Mouse (Mus musculus) retina, adult 2 months (tissue): ENCODE data around the gene Dnajc19.
"Not testable (repeated sequence)": the region's sequence is repeated elsewhere in the genome, so short reads cannot be mapped to it uniquely, and the experiment has no call there.

Experiments
- DNase-seq: peaks from one replicate; pipeline ENCODE4 v3.0.0-alpha.2; 2012; ENCODE audit warnings: low read depth, low spot score

Dnajc19 gene

DNA sequence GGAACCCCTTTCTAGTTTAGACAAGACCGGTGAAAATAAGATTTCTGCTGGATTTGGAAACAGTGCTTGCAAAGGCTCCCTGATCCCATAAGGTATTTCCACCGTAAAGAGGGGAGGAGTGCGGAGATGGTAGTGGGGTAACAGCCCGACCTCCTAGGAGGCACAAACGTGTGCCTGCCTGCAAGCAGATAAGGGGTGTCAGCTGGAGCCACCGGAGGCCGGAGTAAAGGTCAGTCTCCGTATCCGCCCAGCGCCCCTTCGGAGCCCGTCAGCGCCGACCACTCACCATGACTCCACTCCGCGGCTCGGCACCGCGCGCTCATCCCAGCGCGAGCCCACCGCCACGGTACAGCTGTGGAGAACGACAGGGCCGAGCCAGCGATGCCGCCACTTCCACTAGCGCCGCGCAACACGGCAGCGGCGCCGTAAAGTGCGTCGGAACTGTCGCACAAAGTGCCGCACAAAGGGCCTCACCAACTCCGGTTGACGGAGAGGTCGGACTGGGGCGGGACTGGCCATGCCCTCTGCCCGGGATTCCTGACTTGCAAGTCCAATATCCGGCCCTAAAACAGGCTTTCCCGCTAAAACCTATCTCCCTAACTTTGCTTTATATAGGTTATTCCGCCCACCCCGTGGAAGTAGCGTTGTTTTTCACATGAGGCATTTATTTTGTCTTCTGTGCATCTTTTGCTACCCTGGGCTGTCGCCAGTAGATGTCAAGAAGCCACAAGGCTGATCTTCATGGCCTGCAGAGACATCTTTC lies at the start of gene Dnajc19:
Gene Dnajc19 (minus strand): TSS at position 422 of the 763 bp plus-strand sequence.
- peak; percentile 83 for DNase-seq

DNA sequence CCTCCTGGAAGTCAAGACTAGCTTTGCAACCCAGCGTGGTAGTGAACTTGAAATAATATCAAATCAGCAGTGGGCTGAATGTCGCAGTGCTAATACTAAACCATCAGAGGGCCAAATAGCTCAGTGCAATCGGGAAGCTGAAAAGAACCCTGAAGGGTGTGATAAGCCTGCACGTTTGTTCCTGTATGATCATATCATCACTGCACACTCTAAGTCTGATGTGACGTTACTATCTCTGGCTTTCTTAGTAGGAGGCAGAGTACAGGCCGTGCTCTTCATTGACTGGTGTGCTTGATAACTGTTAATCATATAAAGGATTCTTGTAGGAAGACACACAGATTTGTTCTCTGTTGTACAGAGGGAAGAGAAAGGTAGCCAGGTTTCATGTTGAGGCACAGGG lies 48.8 kb upstream of the Dnajc19 start:
- DNase-seq: no peak

DNA sequence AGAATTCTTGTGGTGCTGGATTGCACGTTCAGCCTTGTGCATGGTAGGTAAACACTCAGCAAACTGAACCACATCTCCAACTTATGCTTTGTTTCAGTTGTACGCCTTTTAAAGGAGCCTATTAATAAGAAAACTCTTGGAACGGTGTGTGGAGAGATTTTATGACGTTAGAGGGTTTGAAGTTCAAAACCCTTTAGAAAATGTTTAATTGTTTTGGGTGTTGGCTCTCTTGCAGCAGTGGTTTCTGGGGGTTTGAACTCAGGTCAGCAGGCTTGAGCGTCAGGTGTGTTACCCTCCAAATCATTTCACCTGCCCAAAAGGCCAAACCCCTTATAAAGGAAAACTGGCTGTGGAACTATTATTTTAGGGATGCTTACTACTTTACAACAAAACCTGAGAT lies 40.2 kb upstream of the Dnajc19 start:
- no peak for DNase-seq

DNA sequence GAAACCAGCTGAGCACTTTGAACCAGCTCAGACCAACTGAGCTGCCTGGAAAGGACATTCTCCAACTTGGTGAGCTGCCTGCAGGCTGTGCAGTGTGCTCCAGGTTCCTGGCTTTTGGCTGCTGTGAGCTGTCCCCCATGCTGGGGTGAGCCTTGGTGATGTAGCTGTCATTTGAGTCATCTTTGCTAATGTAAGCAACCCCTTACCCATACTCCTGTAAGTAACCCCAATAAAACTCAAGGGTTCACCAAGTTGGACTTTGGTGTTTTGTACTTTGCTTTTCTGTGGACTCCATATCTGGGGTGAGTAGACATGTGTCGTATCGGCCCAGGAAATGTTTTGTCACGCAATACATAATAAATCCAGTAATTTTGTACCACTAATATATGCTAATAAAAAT lies 39.7 kb upstream of the Dnajc19 start:
- no peak for DNase-seq

DNA sequence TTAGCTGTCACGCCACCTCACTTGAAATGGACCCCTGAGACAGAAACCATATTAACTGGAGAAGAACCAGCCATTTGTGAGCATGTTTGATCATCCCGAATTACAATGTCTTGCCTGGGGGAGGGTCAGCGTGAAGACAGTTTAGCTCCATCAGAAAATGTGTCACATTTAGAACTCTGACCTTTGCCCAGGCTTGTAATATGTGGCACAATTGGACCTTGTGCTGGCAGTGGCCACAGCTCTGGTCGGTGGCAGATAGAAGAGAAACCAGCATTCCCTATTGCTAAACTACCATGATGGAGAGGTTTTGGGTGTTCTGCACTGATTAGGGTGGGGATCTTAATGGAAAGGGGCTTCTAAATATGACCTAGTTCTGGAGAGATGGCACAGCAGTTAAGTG lies 38.7 kb upstream of the Dnajc19 start:
- DNase-seq: no peak

DNA sequence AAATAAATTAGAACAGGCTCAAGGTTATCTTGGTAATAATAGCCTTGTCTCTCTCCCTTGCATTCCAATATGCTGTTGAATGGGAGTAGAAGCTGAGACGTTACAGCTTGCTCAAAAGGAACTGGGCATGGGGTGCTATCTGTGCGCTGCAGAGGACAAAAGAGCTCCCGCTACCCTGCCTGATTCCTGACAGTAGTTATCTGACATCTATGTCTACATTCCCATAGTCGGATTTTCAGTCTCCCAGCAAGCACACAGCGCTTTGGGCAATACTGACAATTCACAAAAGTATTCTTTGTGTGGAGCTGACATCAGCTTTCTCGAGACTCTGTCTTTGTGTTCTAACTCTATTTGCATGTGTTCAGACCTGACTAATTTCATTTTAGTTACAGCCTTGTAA lies 34.7 kb upstream of the Dnajc19 start:
- DNase-seq: no peak

DNA sequence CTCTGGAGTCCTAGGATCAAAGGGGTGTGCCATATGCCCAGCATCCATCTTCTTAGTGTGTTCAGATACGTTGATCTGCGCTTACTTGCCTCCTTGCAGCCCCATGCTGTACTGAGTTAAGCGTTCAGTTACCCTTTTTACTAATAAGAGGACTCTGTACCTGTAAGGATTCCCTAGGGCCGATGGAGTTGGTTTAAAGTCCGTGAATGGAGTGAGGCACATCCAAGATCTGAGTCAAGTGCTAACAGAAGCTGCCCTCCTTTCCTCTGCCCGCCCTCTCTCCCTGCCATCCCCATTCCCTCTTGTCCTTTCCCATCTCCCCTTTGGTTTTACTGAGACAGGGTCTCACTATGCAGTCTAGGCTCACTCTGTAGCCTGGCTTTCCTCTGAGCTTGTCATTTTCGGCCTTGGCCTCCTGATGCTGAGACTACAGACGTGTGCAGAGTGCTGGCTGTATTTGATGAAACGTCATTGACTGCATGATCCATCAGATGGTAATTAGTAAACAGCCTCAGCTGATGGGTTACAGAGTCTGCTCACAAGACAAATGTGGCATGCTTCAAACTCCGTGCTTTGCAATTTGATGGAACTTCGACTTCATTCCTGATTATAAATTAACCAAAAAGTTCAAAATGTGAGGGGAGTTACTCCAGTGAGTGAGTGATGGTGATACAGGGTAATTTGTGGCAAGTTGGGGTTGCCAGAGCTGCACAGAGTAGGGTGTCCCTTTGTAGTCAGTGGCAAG lies 31.0 kb upstream of the Dnajc19 start:
- DNase-seq: no peak

DNA sequence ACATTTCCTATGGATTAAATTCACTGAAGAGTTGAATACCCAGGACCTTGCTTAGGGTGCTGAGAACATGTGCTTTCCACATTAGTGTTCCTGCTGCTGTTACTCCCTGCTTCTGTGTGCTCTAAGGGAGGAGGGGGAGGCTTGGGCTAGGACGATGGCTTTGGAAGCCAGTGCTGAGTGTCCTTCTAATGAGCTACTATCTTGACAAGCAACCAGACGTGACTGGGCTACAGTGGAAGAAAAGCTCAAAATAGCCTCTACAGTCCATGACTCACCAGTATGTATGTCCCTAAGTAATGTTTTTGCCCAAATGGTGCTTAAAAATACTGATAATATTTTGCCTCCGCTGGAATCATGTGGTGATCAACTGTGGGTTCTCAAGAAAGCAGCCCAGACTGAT lies 26.5 kb upstream of the Dnajc19 start:
- no peak for DNase-seq

DNA sequence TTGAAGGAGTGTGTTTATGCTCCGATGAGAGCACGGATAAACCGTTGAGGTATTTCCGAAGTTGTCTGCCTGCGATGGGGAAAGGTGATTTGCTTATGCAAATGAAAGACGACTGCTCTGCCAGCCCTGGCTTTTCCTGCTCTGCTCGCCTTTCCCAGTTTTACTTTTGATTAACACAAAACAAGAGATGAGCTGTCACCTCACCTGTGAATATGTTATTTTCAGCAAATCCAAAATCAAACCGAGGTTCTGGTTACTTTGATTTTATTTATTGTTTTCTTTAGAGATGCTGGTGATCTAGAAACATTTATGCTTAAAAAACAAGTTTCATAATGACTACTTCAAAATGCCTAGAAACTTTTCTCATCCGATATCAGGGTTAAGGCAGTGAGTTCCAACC lies 25.3 kb upstream of the Dnajc19 start:
- no peak for DNase-seq

DNA sequence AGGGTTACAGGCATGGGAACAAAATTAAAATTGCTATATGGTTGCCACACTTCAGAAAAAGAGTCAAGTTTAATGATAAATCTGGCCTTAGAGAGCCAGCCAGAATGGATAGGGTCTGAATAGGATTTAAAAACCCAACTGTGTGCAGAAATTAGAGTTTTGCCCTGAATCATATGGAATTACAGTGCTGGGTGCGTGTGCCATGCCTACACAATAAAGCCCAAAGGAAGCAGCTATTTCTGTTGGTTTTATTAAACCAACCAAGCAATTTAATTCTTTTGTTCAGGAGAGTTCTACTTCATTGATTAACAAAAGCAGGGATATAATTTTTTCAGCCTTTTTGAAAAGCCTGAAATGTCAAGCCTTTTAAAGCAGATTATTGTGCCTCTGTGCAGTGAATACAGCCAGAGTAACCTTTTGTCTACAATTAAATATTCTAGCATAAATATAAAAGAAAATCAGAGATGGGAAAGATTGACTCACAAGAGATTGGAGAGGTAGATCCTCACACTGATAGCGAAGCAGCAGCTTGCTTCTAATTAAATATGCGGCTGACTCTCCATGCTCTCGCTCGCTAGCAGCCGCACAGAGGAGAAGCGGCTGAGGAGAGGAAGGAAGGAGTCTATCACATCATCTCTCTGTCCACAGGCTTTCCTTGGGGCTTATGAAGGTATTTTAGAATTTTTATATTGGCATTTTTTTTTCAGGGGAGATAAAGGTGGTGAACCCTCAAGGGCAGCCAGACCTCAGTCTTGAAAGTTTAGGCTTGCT lies 23.0 kb upstream of the Dnajc19 start:
- no peak for DNase-seq

DNA sequence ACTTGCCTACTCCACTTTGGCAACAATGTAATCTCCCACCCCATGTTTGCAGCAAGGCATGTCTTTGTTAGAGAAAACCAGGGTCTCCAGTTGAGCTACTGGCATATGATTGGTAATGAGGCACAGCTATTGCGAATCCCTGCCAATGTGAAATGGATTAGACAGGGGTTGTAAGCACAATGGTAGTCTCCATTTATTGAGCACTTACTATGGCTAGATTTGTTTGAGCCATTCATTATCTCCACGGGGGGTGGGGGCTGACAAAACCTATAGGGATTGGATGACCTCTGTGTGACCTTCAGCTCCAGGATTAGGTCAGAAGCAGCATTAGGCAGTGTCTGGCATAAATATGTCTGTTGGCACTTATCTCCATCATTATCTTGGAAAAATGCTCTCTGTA lies 21.8 kb upstream of the Dnajc19 start:
- DNase-seq: no peak

DNA sequence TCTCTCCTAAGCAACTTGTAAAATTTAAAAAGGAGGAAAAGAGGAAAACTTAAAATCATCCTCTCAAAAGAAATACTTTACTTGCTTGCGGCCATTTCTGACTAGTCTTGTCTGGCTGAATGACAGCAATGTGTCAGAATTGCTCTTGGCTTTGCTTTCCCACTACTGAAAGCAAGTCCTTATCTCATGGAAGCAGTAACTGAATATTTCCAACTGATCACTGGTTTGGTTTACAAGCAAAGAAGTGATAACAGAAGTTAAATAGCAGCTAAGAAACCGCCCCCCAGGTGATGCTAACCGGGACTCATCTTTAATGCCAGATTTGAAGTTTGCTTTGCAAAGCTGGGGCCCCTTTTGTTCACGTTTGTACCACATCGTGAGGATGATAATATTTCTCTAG lies 2.5 kb upstream of the Dnajc19 start:
- DNase-seq: no peak

DNA sequence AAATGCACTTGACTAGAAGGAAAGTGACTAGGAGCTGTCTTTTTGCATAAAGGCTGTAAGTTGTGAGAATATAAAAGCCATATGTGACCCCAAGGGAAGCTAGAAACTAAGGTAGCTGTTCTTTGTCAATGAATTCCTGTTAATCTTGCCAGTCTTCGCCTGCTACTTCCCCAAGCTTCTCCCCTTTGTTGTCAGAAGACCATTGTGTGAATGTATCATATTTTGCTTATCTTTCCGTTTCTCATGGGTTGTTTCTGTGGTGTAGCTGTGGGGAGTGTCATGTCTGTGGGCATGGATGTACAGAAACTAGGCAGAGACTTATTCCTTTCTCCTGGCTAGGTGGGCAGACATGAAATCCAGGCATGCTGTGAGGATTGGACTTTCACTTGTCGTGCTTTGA lies 808 bp upstream of the Dnajc19 start:
- DNase-seq: no peak

DNA sequence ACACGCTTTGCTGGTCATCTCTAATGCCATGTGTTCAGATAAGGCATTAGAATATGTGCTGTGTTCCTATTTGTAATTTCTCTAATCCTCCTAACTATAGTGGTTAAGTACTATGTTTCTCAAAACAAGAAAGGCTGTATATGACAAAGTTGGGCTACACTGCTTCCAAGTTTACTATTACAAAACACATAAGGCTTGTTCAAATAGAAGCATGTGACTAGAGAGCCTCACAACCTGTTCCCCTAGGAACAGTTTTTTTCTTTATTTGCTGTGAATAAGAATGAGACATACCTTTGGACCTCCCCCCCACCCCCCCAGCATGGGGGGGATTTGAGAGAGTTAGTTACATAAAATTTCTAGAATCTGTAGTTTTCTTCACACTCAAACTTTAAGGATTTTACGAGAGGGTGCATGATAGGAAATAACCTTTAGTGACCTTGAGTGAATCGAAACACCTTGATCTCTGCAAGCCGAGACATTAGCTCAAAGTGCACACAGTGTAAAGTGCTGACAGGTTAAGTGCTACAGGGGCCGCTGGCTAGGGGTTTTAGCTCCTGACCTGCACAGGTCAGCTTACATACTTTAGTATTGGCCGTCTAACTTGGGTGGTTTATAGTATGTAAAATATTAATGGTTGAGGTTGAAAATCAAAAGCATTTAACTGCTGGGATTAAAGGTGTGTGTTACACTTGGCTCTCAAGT lies 4.9 kb downstream of the Dnajc19 start:
- DNase-seq: no peak

DNA sequence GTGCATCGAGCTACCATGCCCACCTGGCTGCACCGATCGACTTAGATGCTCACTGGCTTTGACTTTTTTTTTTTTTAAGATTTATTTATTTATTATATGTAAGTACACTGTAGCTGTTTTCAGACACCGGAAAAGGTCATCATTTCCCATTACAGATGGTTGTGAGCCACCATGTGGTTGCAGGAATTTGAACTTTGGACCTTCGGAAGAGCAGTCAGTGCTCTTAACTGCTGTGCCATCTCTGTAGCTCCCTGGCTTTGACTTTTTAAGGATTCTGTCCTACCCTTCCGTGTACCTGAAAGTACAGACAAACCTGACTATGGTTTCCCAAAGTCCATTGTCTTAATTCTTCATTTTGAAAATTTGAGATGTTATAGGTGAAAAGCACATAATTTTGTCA lies 8.4 kb downstream of the Dnajc19 start:
- DNase-seq: no peak

DNA sequence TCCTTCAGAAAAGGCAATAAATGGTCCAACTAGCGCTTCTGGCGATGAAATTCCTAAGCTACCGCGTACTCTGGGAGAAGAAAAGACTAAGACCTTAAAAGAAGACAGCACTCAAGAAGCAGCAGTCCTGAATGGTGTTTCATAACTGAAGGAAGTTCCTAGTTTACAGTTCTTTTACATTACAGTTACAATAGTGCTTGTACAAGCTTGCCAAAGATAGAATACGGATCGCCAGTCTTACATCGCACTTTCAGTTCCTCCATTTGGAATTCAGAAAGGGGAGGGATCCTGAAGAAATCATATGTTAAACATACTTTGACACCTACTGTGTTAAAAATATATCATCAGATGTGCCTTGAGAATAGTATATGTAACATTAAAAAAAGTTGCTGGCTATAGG lies 12.2 kb downstream of the Dnajc19 start:
- DNase-seq: not testable (repeated sequence)

DNA sequence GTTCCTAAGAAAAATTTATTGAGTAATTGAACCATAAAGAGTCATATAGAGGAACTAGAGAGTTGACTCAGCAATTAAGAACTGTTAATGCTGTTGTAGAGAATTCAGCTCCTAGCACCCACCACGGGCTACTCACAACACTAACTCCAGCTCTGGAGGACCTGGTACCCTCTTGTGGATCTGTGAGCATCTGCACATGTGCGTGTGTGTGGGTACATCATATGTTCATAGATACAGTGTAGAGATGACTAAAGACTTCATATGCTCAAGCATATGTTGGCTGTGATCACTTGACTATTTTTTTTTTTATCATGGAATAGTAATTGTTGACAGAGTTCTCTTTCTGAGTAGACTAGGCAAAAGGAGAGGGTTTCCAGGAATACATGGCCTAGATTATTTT lies 18.8 kb downstream of the Dnajc19 start:
- no peak for DNase-seq

DNA sequence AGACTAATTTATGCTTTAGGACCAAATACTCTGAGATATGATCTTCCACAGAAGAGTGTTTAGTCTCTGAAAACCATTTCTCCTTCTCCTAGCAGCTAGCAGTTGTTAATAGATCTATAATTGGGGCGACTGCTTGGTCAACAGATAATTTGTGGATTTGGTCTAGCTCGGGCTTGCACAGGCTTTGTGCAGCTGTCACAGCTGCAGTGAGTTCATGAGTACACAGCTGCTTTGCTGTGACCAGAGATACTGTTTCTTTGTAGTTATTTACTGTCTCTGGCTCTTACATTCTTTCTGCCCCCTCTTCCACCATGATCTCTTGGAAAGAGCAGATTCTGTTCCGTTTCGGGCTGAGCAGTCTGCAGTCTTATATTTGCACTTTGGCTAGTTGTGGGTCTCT lies 39.1 kb downstream of the Dnajc19 start:
- no peak for DNase-seq

DNA sequence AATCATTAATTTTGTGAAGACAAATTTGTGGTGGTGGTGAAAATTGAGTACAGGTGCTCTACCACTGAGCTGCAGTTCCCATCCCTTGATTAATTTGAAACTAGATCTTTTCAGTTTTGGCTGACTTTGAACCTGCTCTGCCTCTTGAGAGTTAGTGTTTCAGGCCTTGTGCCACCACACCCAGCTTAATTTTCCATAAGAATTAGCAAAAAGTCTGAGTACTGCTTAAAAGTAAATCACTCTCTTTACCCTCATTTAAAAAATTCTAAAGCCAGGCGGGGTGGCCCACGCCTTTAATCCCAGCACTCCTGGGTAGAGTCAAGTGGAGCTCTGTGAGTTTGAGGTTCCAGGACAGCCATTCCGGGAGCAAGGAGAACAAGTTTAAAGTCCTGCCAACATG lies 45.4 kb downstream of the Dnajc19 start:
- DNase-seq: no peak

DNA sequence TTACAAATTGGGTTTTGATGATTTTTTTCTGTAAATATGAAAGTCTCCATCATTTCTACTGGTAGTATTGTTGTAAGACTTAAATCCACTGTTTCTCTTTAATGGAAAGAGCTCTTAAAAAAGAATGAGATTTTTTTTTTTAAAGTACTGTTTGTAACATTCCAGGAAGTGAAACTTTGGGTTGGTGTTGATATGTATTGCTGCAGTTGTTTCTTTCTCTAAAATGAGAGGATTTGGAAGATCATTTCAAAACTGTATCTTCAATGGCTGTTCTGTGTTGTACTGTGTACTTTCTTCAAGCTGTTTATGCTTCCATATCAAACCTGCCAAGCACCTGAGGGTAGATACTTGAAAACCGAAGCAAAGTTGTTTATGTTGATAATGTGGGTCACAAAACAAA lies 46.3 kb downstream of the Dnajc19 start:
- no peak for DNase-seq

DNA sequence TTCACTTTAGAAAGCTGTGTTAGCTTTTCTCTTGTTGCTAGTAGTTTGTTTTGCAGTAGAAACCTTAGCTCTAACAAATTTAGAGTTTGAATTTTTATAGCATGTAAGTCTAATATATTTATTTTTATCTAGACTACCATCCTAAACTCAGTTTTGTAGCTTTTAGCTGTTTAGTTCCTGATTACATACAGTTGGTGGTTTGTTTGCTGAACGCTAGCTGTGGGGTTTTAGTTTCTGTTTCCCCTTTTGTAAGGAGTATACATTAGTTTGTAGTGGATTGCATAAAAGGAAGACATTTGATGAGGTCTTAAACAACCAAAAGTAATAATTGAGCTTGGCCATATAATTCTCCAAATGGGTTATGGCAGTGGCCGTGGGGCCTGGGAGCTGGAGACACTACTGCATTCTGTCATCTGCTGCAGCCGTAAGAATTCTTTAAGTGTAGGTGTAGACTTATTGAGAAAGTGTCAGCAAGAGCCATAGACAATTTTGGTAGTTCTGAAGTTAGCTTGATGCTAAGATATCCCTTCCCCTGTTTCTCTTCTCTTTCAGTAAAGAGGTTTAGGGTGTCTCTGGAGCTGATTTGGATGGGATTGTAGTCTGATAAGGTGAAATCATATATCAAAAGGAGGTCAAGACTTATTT lies 47.3 kb downstream of the Dnajc19 start:
- DNase-seq: no peak
